Mouse (Mus musculus): ENCODE results near the gene Rpl3.

The Rpl3 gene

DNA sequence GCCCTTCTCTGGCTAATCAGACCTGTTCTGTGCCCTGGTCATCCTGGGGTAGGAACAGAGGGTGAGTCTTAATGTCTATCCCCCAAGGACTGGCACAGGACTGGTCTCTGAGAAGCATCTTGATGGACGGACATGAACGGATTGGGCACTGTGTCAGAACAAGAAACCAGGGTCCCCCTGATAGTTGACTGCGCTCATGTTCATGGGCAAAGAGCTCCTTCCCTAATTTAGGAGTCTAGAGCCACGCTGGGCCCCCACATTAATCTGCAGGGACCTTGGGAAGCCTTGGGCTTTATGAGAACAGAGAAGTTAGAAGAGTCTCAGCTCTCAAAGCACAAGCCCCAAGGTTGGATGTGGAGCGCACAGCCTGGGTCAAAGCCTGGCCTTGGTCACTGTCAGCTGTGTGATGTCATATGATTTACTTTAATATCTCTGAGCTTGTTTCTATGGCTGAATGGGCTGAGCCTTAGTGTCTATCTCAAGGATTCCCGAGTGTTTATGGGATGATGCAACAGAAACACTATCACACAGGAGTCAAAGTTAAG lies 56.3 kb downstream of the Rpl3 start:
- no peak for DNase-seq (ENCODE audit: low spot score in 2 of 2)

DNA sequence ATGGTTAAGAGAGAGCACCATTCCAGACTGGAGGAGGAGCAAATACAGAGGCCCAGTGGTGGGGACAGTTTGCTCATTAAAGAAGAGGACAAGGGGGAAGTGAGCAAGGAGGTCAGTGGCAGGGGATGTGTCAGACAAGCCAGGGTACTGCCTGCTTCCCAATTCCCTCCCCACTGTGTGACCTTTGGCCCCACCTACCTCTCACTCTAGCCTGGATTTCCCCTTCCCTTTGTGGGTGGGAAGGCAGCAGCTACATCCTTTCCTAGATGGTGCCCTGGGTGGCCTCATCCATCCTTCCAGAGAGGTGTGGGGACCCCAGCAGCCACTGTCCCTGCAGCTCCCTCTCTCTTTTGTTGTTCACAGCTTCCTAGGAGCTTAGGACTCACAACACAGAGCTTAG lies 56.8 kb downstream of the Rpl3 start:
- no peak for DNase-seq (ENCODE audit: low spot score in 2 of 2)

DNA sequence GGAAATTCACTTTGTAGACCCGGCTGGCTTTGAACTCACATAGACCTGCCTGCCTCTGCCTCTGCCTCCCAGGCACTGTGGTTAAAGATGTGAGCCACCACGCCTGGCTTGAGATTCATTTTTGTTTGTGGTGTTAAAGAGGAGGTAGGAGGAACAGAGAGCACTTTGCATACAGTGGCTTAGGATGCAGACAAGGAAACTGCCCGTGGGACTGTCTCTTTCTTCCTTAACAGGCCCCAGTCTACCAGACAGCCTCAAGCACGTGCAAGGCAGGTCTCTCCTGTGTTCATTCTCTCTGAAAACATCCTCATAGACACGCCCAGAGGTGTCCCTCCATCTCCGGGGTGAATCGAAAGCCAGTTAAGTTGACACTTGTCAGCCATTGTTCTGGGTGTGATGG lies 57.3 kb downstream of the Rpl3 start:
- no peak for DNase-seq (ENCODE audit: low spot score in 2 of 2)

DNA sequence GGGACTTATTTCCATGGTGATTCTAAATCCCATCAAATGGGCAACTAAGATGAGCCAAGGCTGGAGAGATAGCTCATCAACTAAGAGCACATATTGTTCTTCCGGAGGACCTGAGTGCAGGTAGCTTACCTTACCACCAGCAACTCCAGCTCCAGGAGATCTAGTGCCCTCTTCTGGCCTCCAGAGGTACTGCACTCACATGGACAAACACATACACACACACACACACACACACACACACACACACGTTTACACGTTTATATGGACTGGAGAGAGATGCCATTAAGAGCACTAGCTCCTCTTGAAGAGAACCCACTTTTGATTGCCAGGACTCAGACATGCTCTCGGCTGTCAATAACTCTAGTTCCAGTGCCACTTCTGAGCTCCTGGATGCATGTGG lies 60.5 kb downstream of the Rpl3 start:
- no peak for DNase-seq (ENCODE audit: low spot score in 2 of 2)

DNA sequence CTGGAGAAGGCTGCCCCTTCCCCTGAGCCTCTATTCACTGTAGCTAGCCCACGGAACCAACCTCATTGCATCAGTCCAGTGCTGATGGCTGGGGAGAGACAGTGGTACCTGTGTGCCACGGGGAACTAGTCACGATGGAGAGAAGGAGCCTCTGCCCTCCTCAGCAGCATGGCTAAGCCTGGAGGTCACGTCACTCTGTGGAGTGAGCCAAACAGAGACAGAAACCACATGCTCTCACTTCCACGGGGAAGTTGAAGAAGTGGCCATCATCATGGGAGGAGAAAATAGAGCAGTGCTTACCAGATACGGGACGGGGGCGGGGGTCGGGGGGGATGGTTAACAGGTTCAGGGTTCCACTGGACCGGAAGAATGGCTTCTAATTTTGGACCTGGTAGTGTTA lies 61.3 kb downstream of the Rpl3 start:
- DNase-seq (ENCODE audit: low spot score in 2 of 2), result no peak

DNA sequence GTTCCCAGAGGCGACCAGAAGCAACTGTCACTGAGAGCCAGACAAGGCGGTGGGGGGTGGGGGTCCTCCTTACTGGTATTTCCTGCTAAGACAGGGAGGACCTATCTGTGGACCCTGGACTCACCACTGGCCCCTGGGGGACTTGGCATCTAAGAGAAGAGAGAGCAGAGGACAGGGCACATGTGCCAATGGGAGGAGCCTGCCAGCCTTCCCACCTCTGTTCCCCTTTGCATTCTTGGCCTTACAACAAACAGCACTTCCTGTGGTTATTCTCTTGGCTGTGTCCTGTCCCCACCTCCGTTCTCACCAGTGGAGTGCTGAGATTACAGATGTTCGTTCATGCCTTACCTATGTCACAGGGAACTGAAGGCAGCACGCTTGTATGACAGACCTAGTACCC lies 62.8 kb downstream of the Rpl3 start:
- no peak for DNase-seq (ENCODE audit: low spot score in 2 of 2)
